Mouse (Mus musculus): ENCODE results near the gene Omp.

DNA sequence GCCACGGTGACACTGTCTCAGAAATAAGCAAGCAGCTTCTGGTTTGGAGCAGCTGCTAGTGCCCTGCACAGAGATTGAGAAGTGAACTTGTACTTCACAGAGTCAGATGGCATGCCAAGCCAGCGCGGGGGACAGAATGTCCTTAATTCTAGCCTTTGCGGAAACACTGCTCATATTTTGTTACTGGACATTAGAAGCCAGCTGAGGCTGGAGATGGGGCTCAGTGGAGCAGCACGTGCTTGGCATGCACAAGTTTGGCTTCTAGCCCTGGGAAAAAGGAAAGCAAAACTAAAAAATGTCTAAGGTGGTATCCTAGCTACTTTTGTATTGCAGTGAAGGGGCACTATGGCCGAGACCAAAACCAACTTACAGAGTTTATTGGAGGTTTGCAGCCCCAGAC is 40.0 kb upstream of the Omp start:
- TF ChIP-seq CTCF (conservative IDR thresholded peaks at IDR 0.05; ENCODE audit: low read length) (no peak), NANOG (IDR thresholded peaks at IDR 0.05; ENCODE audit: borderline replicate concordance, low read length) (no peak)
